Comparison of ENCODE assay signal across 17 mouse cellular contexts in genomic region chr7:44307261-44308020, GRCm38 (mm10). TPM values are rescaled to one million over a fixed set of nuclear protein-coding genes. Genes with fewer than 3 reads are reported as not detected.
DNase-seq lines count a peak whose midpoint lies in the region; ATAC-seq and TF ChIP-seq lines count a peak whose summit lies in the region.
"Had no signal": no experiment of that assay in that cellular context is flagged by ENCODE, and none has a peak within 500 bp of the region (broad histone marks: within the 10 kb centered on the region; RNA-seq: fewer than 3 reads in every experiment).

No protein-coding gene starts in this region.

- TF ChIP-seq POLR2A in cerebellum, adult 2 months (IDR thresholded peaks at IDR 0.05; ENCODE audit: borderline replicate concordance, insufficient read depth, low read length), result no peak
- no peak for TF ChIP-seq POLR2A in embryonic fibroblast, embryonic 13.5 days (IDR thresholded peaks at IDR 0.05; ENCODE audit: low read depth, low read length)

- H3K4me2 ChIP-seq in kidney, postnatal 0 days (ENCODE audit: low read length), result no peak overlapping the region
- H3K4me2 ChIP-seq in neural tube, embryonic 14.5 days (ENCODE audit: low read depth, low read length), result no peak overlapping the region

- H3K9ac ChIP-seq in kidney, postnatal 0 days (ENCODE audit: low read depth, low read length), result 0 out of 2 replicates have a peak overlapping the region, but pooled peaks have one; percentile 13
- no peak overlapping the region for H3K9ac ChIP-seq in neural tube, embryonic 14.5 days (replicated peaks; ENCODE audit: low read depth, low read length)
- H3K9ac ChIP-seq: liver, embryonic 14.5 days had no signal

- no peaks in the 10 kb centered on the region for H3K27me3 ChIP-seq in cerebellum, adult 2 months (ENCODE audit: control insufficient read depth, insufficient read depth, low read length)
- 0 out of 2 replicates have a peak, but pooled peaks cover 3% of the 10 kb centered on the region for H3K27me3 ChIP-seq in kidney, postnatal 0 days (ENCODE audit: insufficient read depth, low read length)
- H3K27me3 ChIP-seq in neural tube, embryonic 14.5 days (ENCODE audit: control insufficient read depth, insufficient read depth, low read length), result no peaks in the 10 kb centered on the region

- WGBS in cerebellum, adult 2 months, result 66% methylated on average over 9 of the region's 9 CpGs
- 26% methylated on average over 9 of the region's 9 CpGs for WGBS in kidney, postnatal 0 days
- WGBS in neural tube, embryonic 14.5 days, result 27% methylated on average over 9 of the region's 9 CpGs

- no peaks in the 10 kb centered on the region for H3K9me3 ChIP-seq in kidney, postnatal 0 days (replicated peaks; ENCODE audit: low read length)
- H3K9me3 ChIP-seq in neural tube, embryonic 14.5 days (ENCODE audit: control insufficient read depth, low read length), result no peaks in the 10 kb centered on the region
- H3K9me3 ChIP-seq: G1E; megakaryocyte, embryonic 14.5 days had no signal

- no peak overlapping the region for H3K27ac ChIP-seq in cerebellum, adult 2 months (ENCODE audit: insufficient read depth, low read length)
- H3K27ac ChIP-seq in kidney, postnatal 0 days, result no peak overlapping the region
- H3K27ac ChIP-seq in embryonic fibroblast, embryonic 13.5 days (ENCODE audit: insufficient read depth, low read length), result peak overlapping the region; percentile 1; the same call in 1 of the 2 replicates
- peak overlapping the region; percentile 29 for H3K27ac ChIP-seq in neural tube, embryonic 14.5 days (ENCODE audit: low read depth, low read length)
- H3K27ac ChIP-seq: liver, embryonic 14.5 days had no signal

- TF ChIP-seq CTCF in cerebellum, adult 2 months (IDR thresholded peaks at IDR 0.05; ENCODE audit: borderline replicate concordance, insufficient read depth, low read depth, low read length), result no peak
- TF ChIP-seq CTCF in kidney, postnatal 0 days (IDR thresholded peaks at IDR 0.05; ENCODE audit: low read depth), result peak; percentile 28; the same call in 1 of the 2 replicates
- no peak for TF ChIP-seq CTCF in embryonic fibroblast, embryonic 13.5 days (IDR thresholded peaks at IDR 0.05; ENCODE audit: borderline replicate concordance, insufficient read depth, low read length)

- peaks cover 9% of the 10 kb centered on the region; the same call in 1 of the 2 replicates for H3K4me1 ChIP-seq in cerebellum, adult 2 months (ENCODE audit: control insufficient read depth, insufficient read depth, low read length)
- H3K4me1 ChIP-seq in kidney, postnatal 0 days (replicated peaks; ENCODE audit: insufficient read depth, low read length), result peaks cover 23% of the 10 kb centered on the region
- no peaks in the 10 kb centered on the region; the same call in 1 of the 2 replicates for H3K4me1 ChIP-seq in embryonic fibroblast, embryonic 13.5 days (ENCODE audit: control insufficient read depth, insufficient read depth, low read length)
- peaks cover 19% of the 10 kb centered on the region for H3K4me1 ChIP-seq in neural tube, embryonic 14.5 days (ENCODE audit: control insufficient read depth, insufficient read depth, low read length)

- H3K4me3 ChIP-seq in cerebellum, adult 2 months (replicated peaks; ENCODE audit: insufficient read depth, low read depth, low read length), result no peak overlapping the region
- no peak overlapping the region for H3K4me3 ChIP-seq in kidney, postnatal 0 days (replicated peaks; ENCODE audit: low read depth, low read length)
- H3K4me3 ChIP-seq in embryonic fibroblast, embryonic 13.5 days (ENCODE audit: insufficient read depth, low read length), result no peak overlapping the region
- H3K4me3 ChIP-seq in neural tube, embryonic 14.5 days (ENCODE audit: low read depth, low read length), result no peak overlapping the region
- H3K4me3 ChIP-seq: megakaryocyte, embryonic 14.5 days had no signal

- DNase-seq in cerebellum, adult 8-10 months, result peak; percentile 15
- no peak for DNase-seq in cerebellum, adult 2 months
- peak; percentile 29 for DNase-seq in kidney, postnatal 0 days (ENCODE audit: low spot score)
- DNase-seq in kidney, adult 11 months, result no peak
- no peak for DNase-seq in gastrocnemius, adult 18-20 months (ENCODE audit: low spot score)
- DNase-seq in adrenal gland, postnatal 36 days, result no peak
- DNase-seq: right cerebral cortex, postnatal 4 days had no signal

- H3K36me3 ChIP-seq in kidney, postnatal 0 days (ENCODE audit: insufficient read depth, low read length), result no peaks in the 10 kb centered on the region
- no peaks in the 10 kb centered on the region for H3K36me3 ChIP-seq in neural tube, embryonic 14.5 days (ENCODE audit: control insufficient read depth, insufficient read depth, low read length)

- ATAC-seq in kidney, postnatal 0 days (replicated peaks; ENCODE audit: low FRiP score, low read depth), result no peak
- ATAC-seq in neural tube, embryonic 14.5 days (ENCODE audit: low read depth), result no peak
- ATAC-seq: inflammation-experienced regulatory T-cells, adult 6 months had no signal

RNA-seq across cellular contexts. Expression of gene Clec11a, which starts 0.7 kb away (rescaled TPM):
- polyA plus RNA-seq in cerebellum, adult 2 months (2012; rRNA removed), result 2.4 and 3.0 TPM in 2 replicates
- 5.1 and 6.0 TPM in 2 replicates for polyA plus RNA-seq in kidney, postnatal 0 days (2015; fragmentation: Nextera tagmentation; extraction: Ambion mirVana)
- polyA plus RNA-seq in embryonic fibroblast, embryonic 13.5 days (2011; ENCODE audit: insufficient read length, low read depth, missing spikeins), result 2.6 and 13.4 TPM in 2 replicates
- polyA plus RNA-seq in neural tube, embryonic 14.5 days (2014; fragmentation: Nextera tagmentation; extraction: Ambion mirVana), result 2.8 and 4.6 TPM in 2 replicates
- total RNA-seq in gastrocnemius, adult 18-20 months (2021), result 1 to 10 TPM in 1 of 2 experiments, under 1 TPM in 1; 0.84 to 1.3 TPM
- 1 to 10 TPM; 4.1 TPM for total RNA-seq in adrenal gland, postnatal 36 days (2021)

RNA-seq across cellular contexts. Expression of gene Shank1, which starts 2.6 kb away (rescaled TPM):
- 51.4 and 60.7 TPM in 2 replicates for polyA plus RNA-seq in cerebellum, adult 2 months (2012; rRNA removed)
- polyA plus RNA-seq in kidney, postnatal 0 days (2015; fragmentation: Nextera tagmentation; extraction: Ambion mirVana), result 0.68 and 1.1 TPM in 2 replicates
- polyA plus RNA-seq in embryonic fibroblast, embryonic 13.5 days (2011; ENCODE audit: insufficient read length, low read depth, missing spikeins), result 1.1 and 2.6 TPM in 2 replicates
- 39.9 and 62.7 TPM in 2 replicates for polyA plus RNA-seq in neural tube, embryonic 14.5 days (2014; fragmentation: Nextera tagmentation; extraction: Ambion mirVana)
- under 1 TPM; 0.25 to 0.36 TPM for total RNA-seq in gastrocnemius, adult 18-20 months (2021)
- 1 to 10 TPM; 5.2 to 6.7 TPM for total RNA-seq in adrenal gland, postnatal 36 days (2021)

RNA-seq across cellular contexts. Expression of gene Gm15517, which starts 46.2 kb away (rescaled TPM):
- not detected in 2 replicates for polyA plus RNA-seq in cerebellum, adult 2 months (2012; rRNA removed)
- polyA plus RNA-seq in kidney, postnatal 0 days (2015; fragmentation: Nextera tagmentation; extraction: Ambion mirVana), result not detected in 2 replicates
- polyA plus RNA-seq in embryonic fibroblast, embryonic 13.5 days (2011; ENCODE audit: insufficient read length, low read depth, missing spikeins), result not detected in 2 replicates
- not detected in 2 replicates for polyA plus RNA-seq in neural tube, embryonic 14.5 days (2014; fragmentation: Nextera tagmentation; extraction: Ambion mirVana)
- not detected for total RNA-seq in gastrocnemius, adult 18-20 months (2021)
- total RNA-seq in adrenal gland, postnatal 36 days (2021), result not detected
- total RNA-seq: G1E; gastrocnemius, adult 8-10 months; layer of hippocampus, postnatal 10 days; neutrophil, adult 5-6 weeks had no signal
- polyA plus RNA-seq: G1E; heart, embryonic 14.5 days; inflammation-experienced regulatory T-cells, adult 6 months; liver, embryonic 14.5 days had no signal

RNA-seq across cellular contexts. Expression of gene Acp4, which starts 50.3 kb away (rescaled TPM):
- polyA plus RNA-seq in cerebellum, adult 2 months (2012; rRNA removed), result not detected in 2 replicates
- polyA plus RNA-seq in kidney, postnatal 0 days (2015; fragmentation: Nextera tagmentation; extraction: Ambion mirVana), result not detected in 2 replicates
- not detected in 2 replicates for polyA plus RNA-seq in embryonic fibroblast, embryonic 13.5 days (2011; ENCODE audit: insufficient read length, low read depth, missing spikeins)
- not detected in 2 replicates for polyA plus RNA-seq in neural tube, embryonic 14.5 days (2014; fragmentation: Nextera tagmentation; extraction: Ambion mirVana)
- not detected for total RNA-seq in gastrocnemius, adult 18-20 months (2021)
- total RNA-seq in adrenal gland, postnatal 36 days (2021), result not detected
- total RNA-seq: G1E; gastrocnemius, adult 8-10 months; layer of hippocampus, postnatal 10 days; neutrophil, adult 5-6 weeks had no signal
- polyA plus RNA-seq: G1E; heart, embryonic 14.5 days; inflammation-experienced regulatory T-cells, adult 6 months; liver, embryonic 14.5 days had no signal

Comparison
In these comparisons a context has a peak if more than half of its experiments do, and no peak if none do; other contexts are left out.
1. DNase-seq: peak in cerebellum, adult 8-10 months (single experiment) and kidney, postnatal 0 days (single experiment); none in cerebellum, adult 2 months (0 of 2), kidney, adult 11 months (single experiment), gastrocnemius, adult 18-20 months (single experiment) and adrenal gland, postnatal 36 days (0 of 2).
2. H3K27ac ChIP-seq: peak in embryonic fibroblast, embryonic 13.5 days (single experiment) and neural tube, embryonic 14.5 days (single experiment); none in cerebellum, adult 2 months (single experiment) and kidney, postnatal 0 days (single experiment).
3. RNA of gene Shank1, which starts 2.6 kb away (polyA plus RNA-seq): 39.9 to 62.7 TPM in neural tube, embryonic 14.5 days and 51.4 to 60.7 TPM in cerebellum, adult 2 months; 1.1 to 2.6 TPM in embryonic fibroblast, embryonic 13.5 days and 0.68 to 1.1 TPM in kidney, postnatal 0 days; every median in the first group is over 10 times any median in the second.